Mouse (Mus musculus) myocyte (in vitro differentiated cells): ENCODE measurements around the gene Scgb1c1. TPM values are rescaled to one million over a fixed set of nuclear protein-coding genes. Genes with fewer than 3 reads are reported as not detected.

Experiments
- H3K27me3 ChIP-seq: one replicate; pipeline ENCODE4 v1.6.1; 2011; ENCODE audit not compliant: control insufficient read depth, insufficient read depth, insufficient read length
- H3K36me3 ChIP-seq: one replicate; pipeline ENCODE4 v1.6.1; 2011; ENCODE audit not compliant: control insufficient read depth, insufficient read depth
- H3K4me2 ChIP-seq: one replicate; pipeline ENCODE4 v1.6.1; 2011; ENCODE audit warnings: low read depth, control low read depth
- H3K4me3 ChIP-seq: one replicate; pipeline ENCODE4 v1.5.1; 2011; ENCODE audit warnings: mild to moderate bottlenecking, control low read depth, moderate library complexity
- H3K79me2 ChIP-seq: one replicate; pipeline ENCODE4 v1.6.1; 2011; ENCODE audit not compliant: control insufficient read depth, insufficient read depth
- H3ac ChIP-seq: one replicate; pipeline ENCODE4 v1.6.1; 2011; ENCODE audit not compliant: control insufficient read depth, insufficient read length
- CEBPB ChIP-seq: IDR thresholded peaks from 2 replicates; pipeline ENCODE4 v1.6.1; 2011; ENCODE audit warnings: mild to moderate bottlenecking, moderate library complexity; ENCODE audit not compliant: poor library complexity, insufficient read depth, severe bottlenecking
- E2F4 ChIP-seq: IDR thresholded peaks from one replicate; pipeline ENCODE4 v1.6.1; 2011; ENCODE audit warnings: mild to moderate bottlenecking, control low read depth, moderate library complexity; ENCODE audit not compliant: insufficient read depth
- MAX ChIP-seq: IDR thresholded peaks from one replicate; pipeline ENCODE4 v1.6.1; 2011; ENCODE audit warnings: low read depth, mild to moderate bottlenecking, control low read depth
- MYOD1 ChIP-seq, 3 experiments: IDR thresholded peaks; one replicate each; pipeline ENCODE4 v1.6.1; 2011; ENCODE audit warnings: control low read depth in 2 of 3, low read depth in 2 of 3, mild to moderate bottlenecking in 2 of 3, moderate library complexity in 1 of 3; ENCODE audit not compliant: insufficient read length in 2 of 3, control insufficient read depth in 1 of 3
- MYOG ChIP-seq, 3 experiments: IDR thresholded peaks; one replicate each; pipeline ENCODE4 v1.6.1; 2011; ENCODE audit warnings: control low read depth in 2 of 3, low read depth in 2 of 3, mild to moderate bottlenecking in 2 of 3; ENCODE audit not compliant: insufficient read length in 2 of 3, control insufficient read depth in 1 of 3, insufficient read depth in 1 of 3
- POLR2A ChIP-seq: IDR thresholded peaks from one replicate; pipeline ENCODE4 v1.6.1; 2011; ENCODE audit warnings: low read depth, mild to moderate bottlenecking, control low read depth, moderate library complexity; ENCODE audit not compliant: insufficient read length
- POLR2AphosphoS2 ChIP-seq: IDR thresholded peaks from one replicate; pipeline ENCODE4 v1.6.1; 2011; ENCODE audit warnings: low read depth, control low read depth; ENCODE audit not compliant: insufficient read length
- REST ChIP-seq: IDR thresholded peaks from one replicate; pipeline ENCODE4 v1.6.1; 2011; ENCODE audit warnings: mild to moderate bottlenecking, control low read depth, moderate library complexity; ENCODE audit not compliant: insufficient read depth, insufficient read length
- SRF ChIP-seq: IDR thresholded peaks from one replicate; pipeline ENCODE4 v1.6.1; 2011; ENCODE audit warnings: low read depth; ENCODE audit not compliant: control insufficient read depth, insufficient read length
- TCF12 ChIP-seq: IDR thresholded peaks from one replicate; pipeline ENCODE4 v1.6.1; 2011; ENCODE audit warnings: mild to moderate bottlenecking, control low read depth; ENCODE audit not compliant: poor library complexity, insufficient read depth, severe bottlenecking
- TCF3 ChIP-seq: IDR thresholded peaks from one replicate; pipeline ENCODE4 v1.6.1; 2011; ENCODE audit warnings: low read depth, control low read depth; ENCODE audit not compliant: insufficient read length
- USF1 ChIP-seq: IDR thresholded peaks from one replicate; pipeline ENCODE4 v1.6.1; 2011; ENCODE audit warnings: low read depth, mild to moderate bottlenecking, control low read depth, moderate library complexity
- polyA plus RNA-seq: library from polyadenylated mRNA; unstranded; fragments of >200 nt; fragmentation: generic; extraction: Trizol; gene quantifications from one replicate; pipeline ENCODE4 v1.2.1, GENCODE M21; 2012; ENCODE audit warnings: missing spikeins

The Scgb1c1 gene
- polyA plus RNA-seq, 1 experiment = not detected

DNA sequence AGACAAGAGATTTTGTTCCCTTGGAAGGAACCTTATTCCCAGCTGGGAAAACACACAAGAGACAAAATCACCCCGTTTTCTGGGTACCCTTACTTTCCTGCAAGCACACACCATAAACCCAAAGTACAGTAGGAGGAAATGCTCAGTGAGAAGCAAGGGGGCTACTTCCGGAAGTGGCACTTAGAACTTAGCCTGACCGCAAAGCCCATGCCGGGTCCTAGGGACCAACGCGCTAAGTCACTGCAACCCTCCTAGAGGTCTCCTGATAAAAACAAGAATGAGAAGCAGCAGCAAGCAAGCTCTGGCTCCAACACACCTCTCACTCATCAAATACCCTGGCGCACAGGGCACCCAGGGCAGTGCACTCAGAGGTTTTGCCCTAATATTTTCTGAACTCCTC is 34.0 kb downstream of the Scgb1c1 start:
- Histone ChIP-seq H3ac (no peak overlapping the region), H3K79me2 (peaks cover 21% of the 10 kb centered on the region), H3K4me2 (no peak overlapping the region), H3K27me3 (no peaks in the 10 kb centered on the region), H3K4me3 (no peak overlapping the region), H3K36me3 (peaks cover 7% of the 10 kb centered on the region)
- TF ChIP-seq MAX (no peak), SRF (no peak), E2F4 (no peak), POLR2AphosphoS2 (no peak), POLR2A (no peak), USF1 (no peak), CEBPB (no peak), REST (no peak), MYOG (IDR thresholded peaks at IDR 0.05; ENCODE audit: control insufficient read depth in 1 of 3, insufficient read depth in 1 of 3, insufficient read length in 2 of 3, low read depth in 2 of 3) (no peak), TCF12 (no peak), TCF3 (no peak), MYOD1 (IDR thresholded peaks at IDR 0.05; ENCODE audit: control insufficient read depth in 1 of 3, insufficient read length in 2 of 3, low read depth in 2 of 3) (no peak)

DNA sequence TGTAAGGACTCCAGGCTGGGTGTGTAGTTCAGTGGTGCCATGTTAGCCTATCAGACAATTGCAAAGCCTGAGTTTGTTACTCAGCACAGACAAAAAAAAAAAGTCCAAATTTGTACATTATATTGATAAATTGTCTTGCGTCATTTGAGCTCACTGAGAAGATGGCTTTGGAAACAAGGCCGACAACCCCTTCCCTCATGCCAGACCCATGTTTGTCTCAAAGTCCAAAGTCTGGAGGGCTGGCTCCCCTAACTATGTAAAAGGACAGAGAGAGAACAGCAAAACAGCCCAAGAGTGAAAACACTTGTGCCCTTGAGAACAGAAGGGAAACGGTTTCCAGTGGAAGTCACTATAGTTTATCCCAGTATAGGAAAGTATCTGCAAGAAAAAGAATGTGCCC is 35.1 kb downstream of the Scgb1c1 start:
- H3K27me3 ChIP-seq = no peaks in the 10 kb centered on the region
- TF ChIP-seq POLR2AphosphoS2 (no peak), REST (no peak), SRF (no peak), USF1 (no peak), TCF12 (no peak), E2F4 (no peak), MAX (no peak), TCF3 (no peak), MYOG (IDR thresholded peaks at IDR 0.05; ENCODE audit: control insufficient read depth in 1 of 3, insufficient read depth in 1 of 3, insufficient read length in 2 of 3, low read depth in 2 of 3) (no peak), POLR2A (no peak), MYOD1 (IDR thresholded peaks at IDR 0.05; ENCODE audit: control insufficient read depth in 1 of 3, insufficient read length in 2 of 3, low read depth in 2 of 3) (no peak)
- H3K79me2 ChIP-seq = peaks cover 30% of the 10 kb centered on the region
- no peak overlapping the region for H3ac ChIP-seq
- H3K36me3 ChIP-seq = peaks cover 3% of the 10 kb centered on the region
- no peak overlapping the region for H3K4me3 ChIP-seq
- peak overlapping the region; percentile 99 for H3K4me2 ChIP-seq

DNA sequence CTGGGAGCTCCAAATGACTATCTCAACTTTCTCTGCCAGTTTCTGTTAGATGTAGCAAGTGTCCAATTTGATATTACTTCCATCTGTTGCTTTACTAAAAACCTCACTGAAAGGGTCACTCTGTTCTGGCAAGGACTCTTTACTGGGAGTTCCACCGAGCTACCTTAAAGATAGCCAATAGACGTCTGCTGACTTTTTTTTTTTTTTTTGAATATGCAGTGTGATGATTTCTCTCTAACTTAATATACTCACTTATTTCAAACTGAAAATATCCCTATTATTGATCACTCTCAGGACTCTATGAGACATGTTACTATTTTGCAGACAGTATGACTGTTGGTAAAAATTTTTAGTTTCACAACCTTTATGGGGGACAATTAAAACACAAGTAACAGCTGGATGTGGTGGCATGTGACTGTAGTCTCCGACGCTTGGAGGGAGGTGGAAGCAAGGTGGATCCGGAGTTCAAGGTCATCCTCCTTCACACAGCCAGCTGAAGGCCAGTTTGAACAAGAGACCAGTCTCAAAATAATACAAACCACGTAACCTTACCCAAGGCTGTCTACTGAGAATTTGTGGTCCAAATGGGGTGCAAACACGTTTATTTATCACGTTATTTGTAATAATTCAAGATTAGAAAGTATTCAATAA is 35.6 kb downstream of the Scgb1c1 start:
- Histone ChIP-seq H3ac (peak overlapping the region; percentile 40), H3K79me2 (peaks cover 35% of the 10 kb centered on the region)
- TF ChIP-seq USF1 = no peak
- TF ChIP-seq SRF = no peak
- TF ChIP-seq MYOG (IDR thresholded peaks at IDR 0.05; ENCODE audit: control insufficient read depth in 1 of 3, insufficient read depth in 1 of 3, insufficient read length in 2 of 3, low read depth in 2 of 3) = no peak
- TF ChIP-seq TCF3 = no peak
- TF ChIP-seq CEBPB = no peak
- TF ChIP-seq MAX = no peak
- TF ChIP-seq MYOD1 (IDR thresholded peaks at IDR 0.05; ENCODE audit: control insufficient read depth in 1 of 3, insufficient read length in 2 of 3, low read depth in 2 of 3) = no peak
- TF ChIP-seq TCF12 = no peak
- no peak for TF ChIP-seq E2F4
- no peak for TF ChIP-seq POLR2A
- no peak for TF ChIP-seq POLR2AphosphoS2
- no peak for TF ChIP-seq REST

GRCm38 (mm10) chr7:140881696-140882468 is 36.5 kb downstream of the Scgb1c1 start, which contains the start of the genes Psmd13 and Sirt3:
Gene Psmd13, plus strand, starts transcription at chr7:140881968.
Gene Sirt3, minus strand, starts transcription at chr7:140882309.
- no peak for TF ChIP-seq TCF3
- no peak for TF ChIP-seq CEBPB
- TF ChIP-seq POLR2A = peak; percentile 95
- peak; percentile 92 for TF ChIP-seq POLR2AphosphoS2
- TF ChIP-seq USF1 = peak; percentile 20
- Histone ChIP-seq H3K4me3 (peak within 1 kb of the TSS; percentile 98), H3ac (peak within 1 kb of the TSS; percentile 40), H3K27me3 (no peaks in the 10 kb centered on the region), H3K36me3 (peaks cover 10% of the 10 kb centered on the region), H3K79me2 (peaks cover 38% of the 10 kb centered on the region), H3K4me2 (peak within 1 kb of the TSS; percentile 99)

More for the DNA sequence above, 35.6 kb downstream of the Scgb1c1 start:
- Histone ChIP-seq H3K27me3 (no peaks in the 10 kb centered on the region), H3K36me3 (peaks cover 4% of the 10 kb centered on the region), H3K4me2 (peak overlapping the region; percentile 99), H3K4me3 (peak overlapping the region; percentile 98)
